Mouse (Mus musculus) lung, embryonic 15.5 days (tissue): Measurements from ENCODE around the gene Psmb11. TPM values are rescaled to one million over a fixed set of nuclear protein-coding genes. Genes with fewer than 3 reads are reported as not detected.
"Not testable (repeated sequence)": the region's sequence is repeated elsewhere in the genome, so short reads cannot be mapped to it uniquely, and the experiment has no call there.

Source experiments
- ATAC-seq: fragments of 200-750 bp; cut with Nextera tagmentation; 2 replicates; pipeline ENCODE4 v1.8.0; 2017; ENCODE audit warnings: moderate number of reproducible peaks, borderline replicate concordance; ENCODE audit not compliant: low FRiP score, low TSS enrichment; ENCODE audit errors: extremely low read depth
- H3K27ac ChIP-seq: fragments of 300-500 bp; sonication (generic); 2 replicates; pipeline ENCODE4 v1.5.1; 2015; ENCODE audit warnings: moderate library complexity, mild to moderate bottlenecking, inconsistent platforms
- H3K27me3 ChIP-seq: fragments of 300-500 bp; sonication (generic); 2 replicates; pipeline ENCODE4 v1.6.1; 2015; ENCODE audit warnings: inconsistent platforms
- H3K36me3 ChIP-seq: fragments of 300-500 bp; sonication (generic); 2 replicates; pipeline ENCODE4 v1.6.1; 2015; ENCODE audit warnings: inconsistent platforms
- H3K4me1 ChIP-seq: fragments of 300-500 bp; sonication (generic); 2 replicates; pipeline ENCODE4 v1.6.1; 2015; ENCODE audit warnings: inconsistent platforms
- H3K4me2 ChIP-seq: fragments of 300-500 bp; sonication (generic); 2 replicates; pipeline ENCODE4 v1.6.1; 2015; ENCODE audit warnings: inconsistent platforms, mild to moderate bottlenecking, moderate library complexity
- H3K4me3 ChIP-seq: fragments of 300-500 bp; sonication (generic); 2 replicates; pipeline ENCODE4 v1.5.1; 2015; ENCODE audit warnings: mild to moderate bottlenecking, inconsistent platforms
- H3K9ac ChIP-seq: fragments of 300-500 bp; sonication (generic); 2 replicates; pipeline ENCODE4 v1.6.1; 2015; ENCODE audit warnings: inconsistent platforms
- H3K9me3 ChIP-seq: fragments of 300-500 bp; sonication (generic); 2 replicates; pipeline ENCODE4 v1.6.1; 2016; ENCODE audit warnings: inconsistent platforms
- WGBS: fragments of 180-500 bp; shearing (Covaris S2); methylation state at CpG from one replicate; pipeline ENCODE4 v1.1.7; 2015; 5-methylcytosine and 5-hydroxymethylcytosine counted together
- polyA plus RNA-seq: library from polyadenylated mRNA; unstranded; fragments of >200 nt; fragmentation: Nextera tagmentation; extraction: Ambion mirVana; gene quantifications from 2 replicates; pipeline ENCODE4 v1.2.1, GENCODE M21; 2015

Psmb11 gene
- polyA plus RNA-seq, 1 experiment from 2014 or later = 4.7 TPM

GRCm38 (mm10) chr14:54605752-54606321 is 15.4 kb upstream of the Psmb11 start, which contains the start of gene 4931414P19Rik:
TSS of gene 4931414P19Rik (minus strand) at chr14:54605993.
- no peaks in the 10 kb centered on the region for H3K27me3 ChIP-seq
- 1% methylated on average over 39 of the region's 39 CpGs for WGBS
- H3K9ac ChIP-seq = peak within 1 kb of the TSS; percentile 54
- peak; percentile 69; the same call in 1 of the 2 replicates for ATAC-seq
- no peaks in the 10 kb centered on the region for H3K9me3 ChIP-seq
- peak within 1 kb of the TSS; percentile 71 for H3K4me2 ChIP-seq
- H3K4me1 ChIP-seq = peaks cover 20% of the 10 kb centered on the region
- H3K4me3 ChIP-seq = peak within 1 kb of the TSS; percentile 52
- H3K27ac ChIP-seq = peak within 1 kb of the TSS; percentile 86
- H3K36me3 ChIP-seq = no peaks in the 10 kb centered on the region

- no peak overlapping the region for H3K27ac ChIP-seq
These were observed 14.0 kb upstream of the Psmb11 start for GRCm38 (mm10) chr14:54607226-54607625.

GRCm38 (mm10) chr14:54609245-54609644 is 12.0 kb upstream of the Psmb11 start:
- Histone ChIP-seq H3K4me2 (no peak overlapping the region), H3K9ac (no peak overlapping the region), H3K4me3 (no peak overlapping the region), H3K36me3 (peaks cover 19% of the 10 kb centered on the region), H3K27ac (no peak overlapping the region), H3K27me3 (no peaks in the 10 kb centered on the region), H3K4me1 (peaks cover 7% of the 10 kb centered on the region; the same call in 1 of the 2 replicates), H3K9me3 (no peaks in the 10 kb centered on the region)
- 56% methylated on average over 4 of the region's 4 CpGs for WGBS
- ATAC-seq = no peak

More at GRCm38 (mm10) chr14:54607226-54607625, 14.0 kb upstream of the Psmb11 start:
- WGBS = 36% methylated on average over 8 of the region's 8 CpGs
- Histone ChIP-seq H3K4me1 (peaks cover 18% of the 10 kb centered on the region), H3K9ac (no peak overlapping the region), H3K36me3 (peaks cover 7% of the 10 kb centered on the region; the same call in 1 of the 2 replicates), H3K4me2 (no peak overlapping the region), H3K27me3 (no peaks in the 10 kb centered on the region), H3K4me3 (no peak overlapping the region), H3K9me3 (no peaks in the 10 kb centered on the region)
- no peak for ATAC-seq

GRCm38 (mm10) chr14:54609962-54610361 is 11.3 kb upstream of the Psmb11 start:
- no peaks in the 10 kb centered on the region for H3K27me3 ChIP-seq
- H3K4me3 ChIP-seq = no peak overlapping the region
- no peak overlapping the region for H3K9ac ChIP-seq
- H3K9me3 ChIP-seq = no peaks in the 10 kb centered on the region
- H3K36me3 ChIP-seq = peaks cover 25% of the 10 kb centered on the region
- peaks cover 3% of the 10 kb centered on the region; the same call in 1 of the 2 replicates for H3K4me1 ChIP-seq
- whole genome bisulfite sequencing = 82% methylated on average over 4 of the region's 4 CpGs
- H3K4me2 ChIP-seq = no peak overlapping the region
- no peak for ATAC-seq
- no peak overlapping the region for H3K27ac ChIP-seq

GRCm38 (mm10) chr14:54610648-54611047 is 10.6 kb upstream of the Psmb11 start:
- ATAC-seq = no peak
- WGBS = 67% methylated on average over 6 of the region's 6 CpGs

GRCm38 (mm10) chr14:54614130-54614529 is 7.1 kb upstream of the Psmb11 start:
- H3K9me3 ChIP-seq, H3K4me2 ChIP-seq, H3K27ac ChIP-seq, H3K9ac ChIP-seq, H3K4me3 ChIP-seq, H3K27me3 ChIP-seq, ATAC-seq: not testable (repeated sequence)
- peaks cover 37% of the 10 kb centered on the region for H3K36me3 ChIP-seq
- H3K4me1 ChIP-seq = peaks cover 12% of the 10 kb centered on the region
- 84% methylated on average over 16 of the region's 16 CpGs for WGBS

More at GRCm38 (mm10) chr14:54610648-54611047, 10.6 kb upstream of the Psmb11 start:
- Histone ChIP-seq H3K4me3 (no peak overlapping the region), H3K9me3 (no peaks in the 10 kb centered on the region), H3K4me1 (peaks cover 3% of the 10 kb centered on the region; the same call in 1 of the 2 replicates), H3K36me3 (peaks cover 31% of the 10 kb centered on the region), H3K9ac (no peak overlapping the region), H3K27me3 (no peaks in the 10 kb centered on the region), H3K27ac (no peak overlapping the region), H3K4me2 (no peak overlapping the region)

GRCm38 (mm10) chr14:54616226-54616825 is 4.9 kb upstream of the Psmb11 start:
- no peak overlapping the region for H3K27ac ChIP-seq
- no peak overlapping the region for H3K4me2 ChIP-seq
- peak overlapping the region; percentile 89; the same call in 1 of the 2 replicates for H3K4me3 ChIP-seq
- peaks cover 12% of the 10 kb centered on the region for H3K4me1 ChIP-seq
- 91% methylated on average over 16 of the region's 16 CpGs for WGBS
- no peaks in the 10 kb centered on the region for H3K27me3 ChIP-seq
- ATAC-seq = no peak
- H3K9me3 ChIP-seq = no peaks in the 10 kb centered on the region
- no peak overlapping the region for H3K9ac ChIP-seq
- H3K36me3 ChIP-seq = peaks cover 37% of the 10 kb centered on the region

- H3K4me3 ChIP-seq = peak overlapping the region; percentile 89
- no peaks in the 10 kb centered on the region for H3K9me3 ChIP-seq
- H3K27me3 ChIP-seq = no peaks in the 10 kb centered on the region
- WGBS = 1% methylated on average over 38 of the region's 38 CpGs
- peaks cover 30% of the 10 kb centered on the region for H3K36me3 ChIP-seq
- H3K4me1 ChIP-seq = peaks cover 12% of the 10 kb centered on the region
- H3K4me2 ChIP-seq = peak overlapping the region; percentile 70
- H3K9ac ChIP-seq = peak overlapping the region; percentile 87
- peak; percentile 52 for ATAC-seq
- peak overlapping the region; percentile 79 for H3K27ac ChIP-seq
These were observed 3.9 kb upstream of the Psmb11 start for GRCm38 (mm10) chr14:54617152-54617896.

GRCm38 (mm10) chr14:54617897-54618365 is 3.3 kb upstream of the Psmb11 start, which contains the start of gene Psmb5:
TSS of gene Psmb5 (minus strand) at chr14:54618022.
- under 1% methylated on average over 25 of the region's 25 CpGs for WGBS
- peaks cover 24% of the 10 kb centered on the region for H3K36me3 ChIP-seq
- peak within 1 kb of the TSS; percentile 89 for H3K4me3 ChIP-seq
- peak within 1 kb of the TSS; percentile 70 for H3K4me2 ChIP-seq
- peaks cover 12% of the 10 kb centered on the region for H3K4me1 ChIP-seq
- no peaks in the 10 kb centered on the region for H3K9me3 ChIP-seq
- peak within 1 kb of the TSS; percentile 87 for H3K9ac ChIP-seq
- H3K27ac ChIP-seq = peak within 1 kb of the TSS; percentile 79
- peak; percentile 80; the same call in 1 of the 2 replicates for ATAC-seq
- no peaks in the 10 kb centered on the region for H3K27me3 ChIP-seq

GRCm38 (mm10) chr14:54623334-54623733 is 2.1 kb downstream of the Psmb11 start:
- Histone ChIP-seq H3K4me1 (no peaks in the 10 kb centered on the region), H3K27ac (no peak overlapping the region), H3K9ac (no peak overlapping the region), H3K27me3 (no peaks in the 10 kb centered on the region), H3K4me2 (no peak overlapping the region), H3K9me3 (no peaks in the 10 kb centered on the region), H3K36me3 (no peaks in the 10 kb centered on the region), H3K4me3 (no peak overlapping the region)
- WGBS = 82% methylated on average over 6 of the region's 6 CpGs
- no peak for ATAC-seq

- H3K27me3 ChIP-seq = no peaks in the 10 kb centered on the region
- ATAC-seq = no peak
- H3K4me2 ChIP-seq = no peak overlapping the region
- no peaks in the 10 kb centered on the region for H3K36me3 ChIP-seq
- H3K27ac ChIP-seq = no peak overlapping the region
- no peak overlapping the region for H3K4me3 ChIP-seq
- H3K9me3 ChIP-seq = no peaks in the 10 kb centered on the region
- H3K4me1 ChIP-seq = no peaks in the 10 kb centered on the region
- H3K9ac ChIP-seq = no peak overlapping the region
- whole genome bisulfite sequencing = 73% methylated on average over 10 of the region's 10 CpGs
These were observed 3.7 kb downstream of the Psmb11 start for GRCm38 (mm10) chr14:54624976-54625375.
